In genomic region chr8:105853178-105853577, GRCm38 (mm10) we compare ENCODE assay signal across 8 mouse cellular contexts. TPM values are rescaled to one million over a fixed set of nuclear protein-coding genes. Genes with fewer than 3 reads are reported as not detected.
DNase-seq lines count a peak whose midpoint lies in the region; ATAC-seq and TF ChIP-seq lines count a peak whose summit lies in the region.

Cenpt (minus strand) TSS chr8:105853278.

- ATAC-seq in lung, embryonic 14.5 days (ENCODE audit: insufficient read depth) = no peak
- ATAC-seq in embryonic facial prominence, embryonic 15.5 days (ENCODE audit: insufficient number of reproducible peaks, low FRiP score, low TSS enrichment, low read depth) = no peak
- no peak for ATAC-seq in hindbrain, embryonic 16.5 days

- H3K9ac ChIP-seq in lung, embryonic 14.5 days = no peak within 1 kb of the TSS
- H3K9ac ChIP-seq in embryonic facial prominence, embryonic 15.5 days = no peak within 1 kb of the TSS
- H3K9ac ChIP-seq in hindbrain, embryonic 16.5 days (ENCODE audit: low read depth, low read length) = no peak within 1 kb of the TSS

- DNase-seq in lung, embryonic 14.5 days = no peak
- DNase-seq in lung, postnatal 10 days = no peak
- no peak for DNase-seq in spleen, postnatal 14 days (ENCODE audit: low spot score in 2 of 2)
- DNase-seq in kidney, postnatal 25 days = no peak
- no peak for DNase-seq in right cerebral cortex, postnatal 36 days (ENCODE audit: low spot score in 2 of 2)

- peaks cover 12% of the 10 kb centered on the region for H3K4me1 ChIP-seq in lung, embryonic 14.5 days (ENCODE audit: insufficient read depth)
- H3K4me1 ChIP-seq in embryonic facial prominence, embryonic 15.5 days = peaks cover 39% of the 10 kb centered on the region
- H3K4me1 ChIP-seq in hindbrain, embryonic 16.5 days (ENCODE audit: control insufficient read depth, insufficient read depth, low read depth, low read length) = peaks cover 31% of the 10 kb centered on the region

- H3K9me3 ChIP-seq in lung, embryonic 14.5 days (ENCODE audit: low read depth, low read length) = no peaks in the 10 kb centered on the region
- H3K9me3 ChIP-seq in embryonic facial prominence, embryonic 15.5 days (replicated peaks) = no peaks in the 10 kb centered on the region
- H3K9me3 ChIP-seq in hindbrain, embryonic 16.5 days (ENCODE audit: control insufficient read depth, low read length) = no peaks in the 10 kb centered on the region

- H3K36me3 ChIP-seq in lung, embryonic 14.5 days (ENCODE audit: insufficient read depth) = peaks cover 15% of the 10 kb centered on the region
- H3K36me3 ChIP-seq in embryonic facial prominence, embryonic 15.5 days = peaks cover 20% of the 10 kb centered on the region
- H3K36me3 ChIP-seq in hindbrain, embryonic 16.5 days (ENCODE audit: control insufficient read depth, insufficient read depth, low read length) = peaks cover 3% of the 10 kb centered on the region
- H3K36me3 ChIP-seq in macrophage (ENCODE audit: inconsistent target) = peaks cover 8% of the 10 kb centered on the region; the same call in 1 of the 2 replicates

- peaks cover 27% of the 10 kb centered on the region for H3K79me2 ChIP-seq in macrophage (ENCODE audit: inconsistent target)

- no peak within 1 kb of the TSS for H3K4me2 ChIP-seq in lung, embryonic 14.5 days
- no peak within 1 kb of the TSS for H3K4me2 ChIP-seq in embryonic facial prominence, embryonic 15.5 days (replicated peaks)
- H3K4me2 ChIP-seq in hindbrain, embryonic 16.5 days (ENCODE audit: low read length) = peak within 1 kb of the TSS; percentile 59; the same call in 1 of the 2 replicates

- no peak within 1 kb of the TSS for H3K4me3 ChIP-seq in lung, embryonic 14.5 days (ENCODE audit: low read depth, low read length)
- H3K4me3 ChIP-seq in embryonic facial prominence, embryonic 15.5 days (replicated peaks) = no peak within 1 kb of the TSS
- no peak within 1 kb of the TSS for H3K4me3 ChIP-seq in hindbrain, embryonic 16.5 days (ENCODE audit: low read length)
- H3K4me3 ChIP-seq in macrophage (ENCODE audit: inconsistent target) = peak within 1 kb of the TSS; percentile 91

- no peak within 1 kb of the TSS for H3K27ac ChIP-seq in lung, embryonic 14.5 days (ENCODE audit: low read depth)
- no peak within 1 kb of the TSS for H3K27ac ChIP-seq in embryonic facial prominence, embryonic 15.5 days (replicated peaks)
- H3K27ac ChIP-seq in hindbrain, embryonic 16.5 days (ENCODE audit: low read depth, low read length) = 0 out of 2 replicates have a peak within 1 kb of the TSS, but pooled peaks have one; percentile 20
- no peak within 1 kb of the TSS for H3K27ac ChIP-seq in macrophage

- no peaks in the 10 kb centered on the region for H3K27me3 ChIP-seq in lung, embryonic 14.5 days (ENCODE audit: insufficient read depth, low read length)
- no peaks in the 10 kb centered on the region for H3K27me3 ChIP-seq in embryonic facial prominence, embryonic 15.5 days
- H3K27me3 ChIP-seq in hindbrain, embryonic 16.5 days (replicated peaks; ENCODE audit: control insufficient read depth, insufficient read depth, low read length) = no peaks in the 10 kb centered on the region

- TF ChIP-seq CTCF in lung, embryonic 14.5 days (IDR thresholded peaks at IDR 0.05; ENCODE audit: low read depth) = no peak

- 82% methylated on average over 3 of the region's 3 CpGs for WGBS in lung, embryonic 14.5 days
- 93% methylated on average over 3 of the region's 3 CpGs for WGBS in embryonic facial prominence, embryonic 15.5 days
- 95% methylated on average over 3 of the region's 3 CpGs for WGBS in hindbrain, embryonic 16.5 days
- WGBS in macrophage (ENCODE audit: missing documents) = 93% methylated on average over 3 of the region's 3 CpGs

RNA-seq across cellular contexts. Expression of gene Cenpt, which starts in this region (rescaled TPM):
- polyA plus RNA-seq in lung, embryonic 14.5 days (2014; fragmentation: Nextera tagmentation; extraction: Ambion mirVana) = 41.4 and 46.2 TPM in 2 replicates
- 44.9 and 46.9 TPM in 2 replicates for polyA plus RNA-seq in embryonic facial prominence, embryonic 15.5 days (2015; fragmentation: Nextera tagmentation; extraction: Ambion mirVana)
- 52.3 and 54.7 TPM in 2 replicates for polyA plus RNA-seq in hindbrain, embryonic 16.5 days (2015; fragmentation: Nextera tagmentation; extraction: Ambion mirVana)
- total RNA-seq in macrophage (2018; cell fraction: chromatin; rRNA removed) = 10 to 100 TPM; 13.8 to 71.8 (median 29.6) TPM
- total RNA-seq in macrophage (2018; cell fraction: cytosol; rRNA removed) = 1 to 10 TPM; 5.8 to 10.0 (median 7.8) TPM
- total RNA-seq in macrophage (2018; cell fraction: nucleus; rRNA removed) = 10 to 100 TPM in 24 of 26 experiments, 1 to 10 TPM in 2; 6.8 to 55.5 (median 18.6) TPM
- 7.2 to 13.3 TPM (median 8.2 TPM) in 3 replicates for polyA plus RNA-seq in macrophage (2018)
